Mouse (Mus musculus) cerebellum, adult 8-10 months (tissue): ENCODE data around the gene Ginm1.

Source experiments
- DNase-seq: peaks from one replicate; pipeline ENCODE4 v3.0.0; 2022

Ginm1 gene

DNA sequence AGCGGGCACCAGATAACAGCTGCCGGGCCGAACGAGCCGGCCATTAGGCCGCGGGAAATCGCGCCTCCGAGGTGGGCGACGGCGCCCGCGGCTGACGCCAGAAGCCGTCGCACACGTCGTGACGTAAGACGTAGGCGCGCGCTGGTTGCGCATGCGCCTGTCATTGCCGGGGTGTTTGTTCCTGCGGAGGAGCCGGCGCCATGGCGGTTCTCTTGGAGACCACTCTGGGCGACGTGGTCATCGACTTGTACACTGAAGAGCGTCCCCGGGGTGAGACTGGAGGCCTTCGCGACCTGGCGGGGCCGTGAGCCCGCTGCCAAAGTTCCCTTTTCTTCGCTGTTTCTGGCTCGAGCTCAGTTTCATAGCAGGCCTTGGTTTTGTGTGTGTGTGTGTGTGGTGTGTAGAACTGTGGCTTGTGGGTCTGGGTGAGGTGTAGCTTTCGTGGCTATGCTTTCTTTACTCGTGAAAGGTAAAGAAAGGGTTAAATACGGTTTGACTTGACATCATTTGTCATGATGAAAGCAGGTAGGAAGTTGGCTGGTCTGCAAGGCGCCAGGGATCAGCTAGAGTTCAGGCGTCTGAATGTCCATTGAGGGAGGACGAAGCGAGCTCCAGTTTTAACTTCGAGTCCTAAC, at the start of gene Ginm1, which contains the start of gene Ppil4:
Gene Ginm1, minus strand, starts transcription at position 74 of the 635 bp plus-strand sequence.
Gene Ppil4, plus strand, starts transcription at position 141 of the 635 bp plus-strand sequence.
- DNase-seq = peak; percentile 87

DNA sequence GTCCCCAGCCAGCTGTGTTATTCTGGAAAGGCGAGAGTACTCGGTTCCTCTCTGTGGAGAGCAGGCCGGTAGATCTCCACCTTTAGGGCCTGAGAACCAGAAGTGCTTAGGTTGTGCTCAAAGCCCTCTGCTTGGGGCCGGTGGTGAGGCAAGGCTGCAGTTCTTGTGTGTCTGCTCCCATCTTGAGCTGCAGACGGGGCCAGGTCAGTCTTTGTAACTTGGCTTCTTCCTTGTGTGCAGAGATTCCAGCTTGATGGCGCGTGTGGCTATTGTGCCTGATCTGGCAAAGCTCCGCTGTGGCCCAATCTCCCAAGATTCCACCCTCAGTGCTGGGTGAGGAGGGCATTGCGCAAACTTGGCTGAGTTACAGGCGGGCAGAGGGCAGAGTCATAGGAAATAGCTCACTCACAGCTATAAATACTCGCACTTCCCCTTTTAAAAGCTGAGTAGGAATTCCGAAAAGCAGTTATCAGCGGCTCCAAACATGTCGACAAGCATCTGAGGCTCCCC, 49.0 kb upstream of the Ginm1 start:
- no peak for DNase-seq

DNA sequence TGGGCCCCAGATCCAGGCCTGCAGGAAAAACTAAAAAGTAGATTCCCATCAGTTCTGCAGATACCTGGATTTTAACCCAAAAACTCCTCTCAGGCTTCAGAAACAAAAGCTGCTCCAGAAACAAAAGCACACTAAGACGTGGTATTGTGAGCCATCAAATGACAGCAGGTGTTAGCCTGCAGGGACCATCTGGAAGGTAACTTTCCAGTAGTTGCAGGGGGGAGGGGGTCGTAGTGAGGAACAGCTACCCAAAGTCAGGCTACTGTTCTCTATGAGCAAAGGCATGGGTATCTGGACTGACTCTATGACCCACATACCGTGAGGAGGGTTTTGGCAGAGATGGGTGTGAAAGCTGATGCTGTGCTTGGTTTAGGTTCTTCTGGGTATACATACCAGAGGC, 48.2 kb upstream of the Ginm1 start:
- DNase-seq = no peak

DNA sequence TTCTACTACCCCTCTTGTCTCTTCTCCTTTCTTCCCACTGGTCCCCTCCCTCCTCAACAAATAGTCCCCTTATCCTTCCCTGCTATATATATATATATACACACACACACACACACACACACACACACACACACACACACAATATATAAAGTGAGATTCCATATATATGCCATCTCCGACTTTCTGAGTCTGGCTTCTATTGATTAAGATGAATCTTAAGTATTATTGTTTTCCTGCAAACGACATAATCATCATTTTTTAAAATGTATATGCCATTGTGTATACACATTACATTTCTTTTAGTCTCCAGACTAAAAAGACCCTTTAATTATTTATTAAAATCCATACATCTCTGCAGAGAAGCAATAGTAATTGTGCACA, 47.7 kb upstream of the Ginm1 start:
- no peak for DNase-seq

DNA sequence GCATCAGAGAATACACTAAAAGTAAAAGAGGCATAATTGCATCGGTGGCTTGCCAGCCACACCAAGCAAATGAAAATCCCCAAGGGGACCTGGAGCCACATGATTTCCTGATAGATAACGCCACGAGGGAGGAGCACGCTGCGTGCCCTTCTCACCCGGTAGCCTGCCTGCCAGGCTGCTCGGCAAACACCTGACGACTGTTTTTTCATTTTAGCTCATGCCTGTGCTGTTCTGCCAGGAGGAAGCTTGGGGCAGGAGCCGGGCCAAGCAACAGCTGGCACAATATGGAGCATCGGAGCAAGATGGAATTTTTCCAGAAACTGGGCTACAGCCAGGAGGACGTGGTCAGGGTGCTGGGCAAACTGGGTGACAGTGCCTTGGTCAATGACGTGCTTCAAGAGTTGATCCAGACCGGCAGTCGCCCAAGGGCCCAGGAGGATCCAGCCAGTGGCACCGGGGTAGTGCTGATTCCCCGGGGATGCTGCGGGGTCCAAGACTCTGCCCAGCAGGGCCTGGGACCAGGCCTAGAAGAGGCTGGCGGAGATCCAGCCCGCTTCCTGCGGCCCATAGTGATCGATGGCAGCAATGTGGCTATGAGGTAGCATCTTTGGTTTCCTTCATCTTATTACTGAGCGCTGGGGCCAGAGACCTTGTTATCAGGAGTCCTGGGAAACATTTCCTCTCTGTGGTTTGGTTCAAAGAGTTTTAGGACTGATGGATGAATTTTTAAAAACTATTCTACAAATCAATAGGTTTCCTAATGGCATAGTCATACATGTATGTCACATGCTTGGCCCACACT, 47.1 kb upstream of the Ginm1 start:
- peak; percentile 27 for DNase-seq

DNA sequence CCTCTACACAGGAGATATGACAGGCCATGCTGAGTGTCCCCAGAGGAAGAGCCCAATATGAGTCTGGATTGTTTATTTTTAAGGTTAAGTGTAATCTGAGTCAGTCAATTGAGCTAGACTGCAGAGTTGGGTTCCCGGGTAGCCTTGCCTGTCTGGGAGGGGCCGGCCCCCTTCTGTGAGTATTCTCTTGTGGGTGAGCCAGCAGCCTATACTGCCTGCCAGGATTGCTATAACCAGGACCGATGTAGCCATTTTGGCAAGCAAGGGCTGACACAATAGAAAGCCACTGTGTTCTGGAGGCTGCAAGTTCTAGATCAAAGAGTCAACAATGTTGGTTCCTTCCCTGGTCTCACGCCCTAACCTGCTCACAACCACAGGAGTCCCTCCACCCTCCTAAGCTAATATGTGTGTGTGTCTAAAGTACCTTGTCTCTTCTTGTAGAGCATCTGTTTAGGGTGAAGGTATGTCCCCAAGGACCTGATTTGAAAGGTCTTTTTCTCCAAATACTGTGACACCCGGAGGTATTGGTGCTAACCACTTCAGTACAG, 46.3 kb upstream of the Ginm1 start:
- DNase-seq = no peak

DNA sequence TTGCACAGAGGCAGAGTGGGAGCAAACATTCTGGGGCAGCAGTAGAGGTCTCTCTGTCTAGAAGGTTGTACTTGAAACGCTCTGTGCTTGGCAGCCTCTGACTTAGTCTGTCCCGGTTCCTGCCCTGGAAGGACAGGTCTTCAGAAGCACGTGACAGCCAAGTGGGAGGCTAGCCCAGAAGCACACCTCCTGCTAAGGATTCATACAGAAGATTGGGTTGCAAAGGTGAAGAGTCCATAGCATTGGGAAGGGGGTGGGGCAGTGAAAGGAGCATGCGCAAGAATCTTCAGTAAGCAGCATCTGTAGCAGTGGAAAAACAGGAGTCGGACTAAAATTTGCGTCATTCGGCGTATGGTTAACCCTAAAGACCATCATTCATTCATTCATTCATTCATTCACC, 45.4 kb upstream of the Ginm1 start:
- DNase-seq = no peak

DNA sequence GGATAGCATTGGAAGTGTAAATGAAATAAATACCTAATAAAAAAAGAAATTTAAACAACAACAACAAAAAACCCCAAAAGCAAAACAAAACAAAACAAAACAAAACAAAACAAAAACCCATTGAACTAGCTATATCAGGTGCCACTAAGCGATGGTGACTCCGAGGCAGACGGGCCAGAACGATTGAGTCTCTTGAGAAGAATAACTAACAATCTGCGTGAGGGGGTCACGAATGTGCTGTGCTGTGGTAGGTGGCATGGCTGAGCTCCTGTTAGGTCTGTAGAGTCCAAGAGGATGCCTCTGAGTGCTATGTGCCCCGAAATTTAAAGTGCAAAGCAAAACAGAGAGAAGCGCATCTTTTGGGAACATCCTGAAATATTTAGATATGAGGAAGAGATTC, 44.8 kb upstream of the Ginm1 start:
- DNase-seq = no peak

DNA sequence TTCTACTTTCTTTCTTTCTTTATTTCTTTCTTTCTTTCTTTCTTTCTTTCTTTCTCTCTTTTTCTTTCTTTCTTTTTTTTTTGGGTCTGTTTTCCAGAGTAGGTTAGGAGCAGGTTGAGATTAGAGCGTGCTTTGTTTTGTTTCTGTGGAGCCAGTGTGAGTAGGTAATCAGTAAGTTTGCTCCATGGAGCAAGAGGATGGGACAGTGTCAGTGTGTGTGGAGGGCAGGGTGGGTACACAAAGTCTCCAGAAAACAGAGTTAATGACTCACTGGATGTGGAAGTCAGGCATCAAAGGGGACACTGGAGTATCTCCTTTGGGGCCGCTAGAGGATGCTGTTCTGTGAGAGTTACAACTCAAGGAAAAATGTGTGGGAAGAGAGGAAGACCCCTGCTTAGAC, 44.3 kb upstream of the Ginm1 start:
- no peak for DNase-seq

DNA sequence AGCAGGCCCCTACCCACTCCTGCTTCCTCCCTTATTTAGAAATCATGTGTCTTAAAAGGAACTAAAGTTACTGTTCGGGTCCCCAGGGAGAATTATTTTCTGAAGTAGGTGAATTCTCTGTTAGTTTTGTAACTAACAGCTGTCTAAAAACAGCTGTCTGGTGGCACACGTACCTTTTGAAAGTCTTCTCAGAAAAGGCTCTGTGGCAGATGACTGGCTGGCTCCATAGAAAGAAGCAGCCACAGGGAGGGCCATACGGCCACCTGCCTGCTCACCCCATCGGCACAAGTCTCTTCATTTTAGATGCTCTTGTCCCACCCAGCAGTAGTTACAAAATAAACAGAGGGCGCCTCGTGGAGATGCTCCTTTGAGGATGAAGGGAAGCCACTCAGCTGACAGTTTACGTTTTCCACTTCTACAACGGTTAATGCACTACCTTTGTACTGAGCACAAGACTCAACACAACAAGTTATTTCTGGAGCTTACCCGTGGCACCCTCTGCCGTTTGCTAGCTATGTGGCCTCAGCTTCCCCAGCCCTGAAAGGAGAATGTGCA, 42.1 kb upstream of the Ginm1 start:
- DNase-seq = no peak

DNA sequence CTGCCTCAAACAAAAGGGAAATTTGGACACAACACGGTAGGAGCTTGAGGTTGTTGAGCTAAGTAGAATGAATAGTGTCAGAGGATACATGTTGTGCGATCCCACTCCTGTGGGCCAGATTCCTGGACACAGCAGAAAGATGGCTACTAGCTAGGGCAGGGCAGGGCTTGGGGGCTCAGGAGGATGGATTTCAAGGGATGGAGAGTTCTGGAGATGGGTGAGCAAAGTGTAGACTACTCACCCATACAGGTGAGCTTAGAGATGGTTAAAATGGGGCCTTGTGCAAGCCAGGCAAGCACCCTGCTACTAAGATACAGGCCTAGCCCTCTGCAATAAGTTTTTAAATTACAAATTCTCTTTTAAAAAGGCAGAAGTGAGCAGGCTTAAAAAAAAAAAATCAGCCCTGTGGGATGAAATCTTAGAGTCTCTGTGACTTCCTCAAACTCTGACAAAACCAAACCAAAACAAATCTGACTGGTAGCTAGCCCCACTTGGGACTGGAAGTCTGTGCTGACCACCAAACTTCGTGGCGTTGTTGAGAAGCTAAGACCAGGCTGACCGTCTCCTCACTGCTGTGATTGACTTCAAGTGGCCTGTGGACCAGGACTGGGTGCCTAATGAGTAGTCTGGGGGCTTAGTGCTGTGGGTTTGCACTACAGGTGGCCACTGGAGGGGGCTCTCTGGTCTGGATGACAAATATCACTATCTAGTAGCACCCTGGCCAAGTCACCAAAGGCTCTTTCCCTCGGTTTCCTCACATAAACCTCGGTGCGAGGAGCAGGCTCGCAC, 40.9 kb upstream of the Ginm1 start:
- no peak for DNase-seq

DNA sequence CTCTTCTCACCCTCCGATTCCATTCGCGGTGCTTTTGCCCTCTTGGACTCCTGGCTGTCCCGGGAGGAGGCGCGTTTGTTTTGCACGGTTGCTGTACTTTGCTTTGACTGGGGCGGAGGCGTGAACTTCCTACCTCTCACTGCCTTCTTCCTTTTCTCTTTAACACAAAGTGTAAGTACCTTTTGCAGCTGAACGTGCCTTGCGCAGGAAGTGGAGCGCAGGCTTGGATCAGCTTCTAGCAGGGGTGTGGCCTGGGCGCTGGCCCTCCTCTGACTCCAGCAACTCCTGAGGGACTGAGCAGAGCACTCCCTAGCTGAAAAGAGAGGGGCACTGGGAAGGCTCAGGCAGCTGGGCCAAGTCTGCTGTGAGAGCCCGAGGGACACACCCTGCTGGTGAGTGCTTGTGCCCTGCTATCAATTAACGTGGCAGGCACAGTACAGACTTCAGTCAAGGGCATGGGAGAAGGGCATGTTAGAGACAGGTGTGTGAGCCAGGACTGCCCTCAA, 39.6 kb upstream of the Ginm1 start, which contains the start of gene Zc3h12d:
Gene Zc3h12d, plus strand, starts transcription at position 300 of the 506 bp plus-strand sequence.
- DNase-seq = no peak

DNA sequence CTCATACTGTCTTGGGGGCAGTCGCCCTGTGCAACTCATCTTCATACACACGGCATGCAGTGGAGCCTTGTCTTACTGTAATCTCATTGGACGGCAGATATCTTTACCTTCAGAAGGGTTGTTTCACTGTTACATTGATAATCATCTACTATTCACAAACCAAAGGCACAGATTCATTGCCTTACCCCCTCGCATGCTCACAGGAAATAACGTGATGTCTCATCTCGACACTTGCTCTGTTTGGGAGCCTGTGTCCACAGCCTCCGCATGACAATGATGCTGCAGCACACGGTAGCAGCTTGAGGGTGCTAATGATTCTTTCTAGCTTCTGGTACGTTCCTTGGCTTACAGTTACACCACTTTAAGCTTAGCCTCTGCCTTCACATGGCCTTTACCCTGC, 33.5 kb upstream of the Ginm1 start:
- DNase-seq = no peak

DNA sequence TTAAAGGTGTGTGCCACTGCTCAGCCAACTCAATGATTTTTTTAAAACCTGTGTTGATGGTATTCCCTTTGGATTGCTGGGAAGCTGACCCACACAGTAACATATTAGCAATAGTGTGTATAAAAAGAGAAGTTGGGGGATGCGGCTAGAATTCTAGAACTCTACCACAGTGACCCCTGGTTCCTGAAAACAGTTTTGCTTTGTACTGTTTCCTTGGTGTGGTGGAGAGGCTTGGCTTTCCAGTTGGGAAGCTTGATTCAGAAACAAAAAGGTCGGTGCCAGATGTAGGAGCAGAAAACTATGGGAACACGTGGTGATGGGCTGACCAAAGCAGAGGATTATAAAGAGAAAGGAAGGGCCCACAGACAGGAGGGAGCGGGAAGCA, 32.6 kb upstream of the Ginm1 start:
- DNase-seq = no peak

DNA sequence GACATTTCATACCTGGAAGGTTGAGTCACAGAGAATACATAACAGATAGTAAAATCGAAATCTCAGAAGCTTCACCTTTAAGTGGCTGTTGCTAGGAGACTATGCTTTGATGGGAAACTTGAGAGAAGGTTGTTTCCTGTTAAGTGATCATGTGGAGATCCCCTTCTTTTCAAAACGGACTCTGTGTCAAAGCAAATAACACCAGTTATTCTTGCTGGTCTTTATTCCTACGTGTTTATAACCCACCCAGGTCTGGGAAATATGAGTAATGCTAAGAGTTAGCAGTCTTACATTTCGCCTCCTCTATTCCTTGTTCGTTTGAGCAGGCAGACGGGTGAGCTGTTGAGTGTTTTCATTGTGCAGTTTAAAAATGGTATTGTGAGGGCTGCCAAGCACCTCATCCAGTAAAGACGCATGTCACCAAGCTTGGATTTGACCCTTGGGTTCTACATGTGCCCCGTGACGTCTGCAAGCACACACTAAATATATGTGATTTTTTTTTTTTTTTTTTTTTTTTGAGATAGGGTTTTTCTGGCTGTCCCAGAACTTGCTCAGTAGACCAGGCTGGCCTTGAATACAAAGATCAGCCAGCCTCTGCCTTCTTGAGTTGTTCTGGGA, 32.1 kb upstream of the Ginm1 start:
- DNase-seq = no peak

DNA sequence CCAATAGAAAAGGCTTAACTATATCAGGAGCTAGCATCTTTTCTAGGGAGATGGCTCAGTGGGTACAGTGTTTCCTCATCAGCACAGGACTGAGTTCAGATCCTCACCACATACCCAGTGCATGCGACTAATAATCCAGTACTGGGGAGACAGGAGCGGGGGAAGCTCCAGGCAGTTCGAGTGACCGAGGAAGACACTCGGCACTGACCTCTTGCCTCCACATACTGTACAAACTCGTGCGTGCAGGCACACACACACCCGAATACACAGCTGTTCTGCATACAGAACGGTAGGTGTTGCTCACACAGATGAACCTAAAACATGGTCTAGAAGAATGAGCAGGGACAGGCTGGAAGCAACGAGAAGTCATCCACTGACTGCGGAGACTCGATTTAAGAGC, 29.4 kb upstream of the Ginm1 start:
- no peak for DNase-seq

DNA sequence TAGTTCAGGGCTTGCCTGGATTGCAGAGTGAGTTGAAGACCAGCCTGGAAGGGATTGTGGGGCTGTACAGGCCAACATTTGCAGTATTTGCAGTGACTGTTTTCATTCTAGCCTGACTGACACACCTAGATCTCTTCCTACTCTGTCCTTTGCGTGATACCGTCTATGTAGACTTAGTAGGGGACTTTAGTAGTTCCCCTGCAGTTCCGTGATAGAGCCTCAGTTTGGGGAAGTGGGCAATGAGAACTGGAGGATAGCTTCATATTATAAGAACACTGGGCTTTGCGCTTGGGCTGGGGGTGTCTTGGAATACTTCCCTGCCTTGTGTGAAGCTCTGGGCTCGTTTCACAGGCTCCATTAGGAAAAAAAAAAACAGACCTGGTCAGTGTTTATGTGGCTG, 27.5 kb upstream of the Ginm1 start:
- no peak for DNase-seq

DNA sequence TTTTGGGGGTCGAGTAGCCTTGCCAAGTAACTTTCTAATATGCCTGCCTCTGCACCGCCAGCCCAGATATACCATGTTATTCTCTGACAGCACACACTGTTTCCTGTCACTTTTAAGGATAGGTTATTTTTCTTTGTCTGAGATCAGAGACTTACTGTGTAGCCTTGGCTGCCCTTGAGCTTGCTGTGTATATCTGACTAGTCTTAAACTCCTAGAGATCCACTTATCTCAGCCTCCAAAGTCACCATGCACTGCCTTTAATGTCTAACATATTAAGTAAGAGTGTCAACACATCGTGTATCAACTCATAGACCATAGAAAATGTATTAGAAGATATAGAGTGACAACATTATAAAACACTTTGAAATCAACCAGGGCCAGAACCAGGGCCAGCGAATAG, 27.0 kb upstream of the Ginm1 start:
- no peak for DNase-seq

DNA sequence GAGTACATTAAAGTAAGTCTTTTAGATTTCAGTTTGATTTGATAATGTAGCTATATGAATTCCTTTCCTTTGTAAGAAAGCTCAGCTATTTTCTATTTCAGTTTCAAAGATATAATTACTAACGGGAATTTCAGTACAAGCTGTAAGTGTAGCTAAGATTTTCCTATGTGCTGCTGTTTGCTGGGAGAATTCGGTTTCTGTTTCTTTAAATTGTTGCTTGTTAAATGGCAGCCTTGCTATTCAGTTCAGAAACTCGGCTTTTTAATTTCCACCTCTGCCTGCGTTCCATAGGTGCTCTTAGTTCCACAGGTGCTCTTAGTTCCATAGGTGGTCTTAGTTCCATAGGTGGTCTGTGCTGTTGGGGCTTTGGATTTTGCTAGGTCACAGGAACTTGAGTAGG, 26.5 kb upstream of the Ginm1 start:
- DNase-seq = no peak

DNA sequence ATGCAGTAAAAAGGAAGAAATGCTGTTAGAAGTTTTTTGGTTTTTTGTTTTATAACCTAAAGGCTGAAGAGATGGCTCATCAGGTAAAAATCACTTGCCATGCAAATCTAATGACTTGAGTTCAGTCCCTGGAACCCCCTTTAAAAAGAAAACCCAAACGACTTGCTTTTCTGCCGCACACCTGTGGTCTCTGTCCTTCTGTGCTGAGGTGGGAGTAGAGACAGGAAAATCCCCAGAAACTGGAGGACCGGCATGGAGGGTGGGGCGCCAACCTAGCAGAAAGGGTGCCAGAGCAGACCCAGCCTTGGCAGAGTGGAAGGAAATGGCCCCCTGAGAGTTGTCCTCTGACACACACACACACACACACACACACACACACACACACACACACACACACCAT, 26.1 kb upstream of the Ginm1 start:
- no peak for DNase-seq

DNA sequence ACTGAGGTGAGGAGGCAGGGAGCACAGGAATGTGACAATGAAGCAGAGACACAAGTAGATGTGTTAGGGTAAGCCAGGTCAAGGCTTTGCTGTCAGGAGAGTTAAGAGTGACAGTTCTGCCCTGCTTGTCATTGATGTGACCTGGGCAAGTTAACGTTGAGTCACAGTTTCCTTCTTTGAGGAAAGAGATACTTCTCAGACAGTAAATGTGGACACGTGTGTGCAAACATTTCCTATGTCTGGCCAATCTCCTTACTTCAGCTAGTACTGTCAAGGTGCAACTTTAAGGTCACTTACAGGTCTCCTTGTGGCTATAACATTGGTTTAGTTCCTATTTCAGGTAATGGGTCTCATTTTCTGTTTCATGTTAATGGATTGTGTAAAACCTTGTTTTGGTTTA, 23.9 kb upstream of the Ginm1 start:
- DNase-seq = no peak

DNA sequence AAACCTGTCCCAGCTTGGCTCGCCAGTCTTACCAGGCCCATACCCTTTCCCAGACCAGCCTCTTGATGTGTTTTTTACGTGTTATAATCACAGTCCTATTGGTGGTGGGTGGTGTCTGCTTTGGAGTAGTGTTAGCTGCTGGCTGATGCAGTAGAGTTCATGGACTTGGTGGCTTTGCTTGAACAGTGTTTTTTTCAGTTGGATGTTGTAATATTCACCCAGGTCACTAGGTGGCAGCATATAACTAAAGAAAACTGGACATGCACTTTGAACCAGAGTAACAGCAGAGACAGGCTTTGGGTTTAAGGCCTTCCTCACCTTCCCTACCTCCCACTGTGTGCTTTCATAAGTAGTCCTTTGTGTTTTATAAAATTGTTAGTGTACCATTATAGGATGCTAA, 17.3 kb upstream of the Ginm1 start:
- peak; percentile 55 for DNase-seq
